Mouse (Mus musculus): ENCODE measurements at regions not wholly inside any gene's neighbourhood (a gene's known extent, or its start where the extent isn't known, plus 50 kb on each side); places are given as distances from the start of the nearest gene placed in this dataset.

- WGBS (ENCODE audit: insufficient replicate concordance): 36% methylated on average over 6 of the region's 6 CpGs
- H3K36me3 ChIP-seq (replicated peaks): no peaks in the 10 kb centered on the region
- ATAC-seq (ENCODE audit: insufficient read depth): no peak
- peaks cover 10% of the 10 kb centered on the region for H3K4me1 ChIP-seq (replicated peaks)
- no peak overlapping the region for H3K9ac ChIP-seq
- no peak overlapping the region for H3K4me3 ChIP-seq (replicated peaks)
- no peak overlapping the region for H3K27ac ChIP-seq (replicated peaks)
- peaks cover 31% of the 10 kb centered on the region for H3K27me3 ChIP-seq
- H3K9me3 ChIP-seq (replicated peaks): no peaks in the 10 kb centered on the region
- H3K4me2 ChIP-seq: no peak overlapping the region
Observed at GRCm38 (mm10) chr12:69451110-69451509, 78.9 kb upstream of the Gm9887 start.

- H3K36me3 ChIP-seq (replicated peaks): no peaks in the 10 kb centered on the region
- no peak overlapping the region for H3K4me3 ChIP-seq (replicated peaks)
- H3K4me1 ChIP-seq (replicated peaks): peaks cover 12% of the 10 kb centered on the region
- peak overlapping the region; percentile 39 for H3K4me2 ChIP-seq
- 12% methylated on average over 14 of the region's 14 CpGs for WGBS (ENCODE audit: insufficient replicate concordance)
- peak overlapping the region; percentile 51 for H3K27ac ChIP-seq (replicated peaks)
- ATAC-seq (ENCODE audit: insufficient read depth): no peak
- H3K27me3 ChIP-seq: peaks cover 34% of the 10 kb centered on the region
- no peak overlapping the region for H3K9ac ChIP-seq
- no peaks in the 10 kb centered on the region for H3K9me3 ChIP-seq (replicated peaks)
Observed at GRCm38 (mm10) chr12:69447962-69448767, 75.9 kb upstream of the Gm9887 start.

- Histone ChIP-seq H3K27me3 (peaks cover 34% of the 10 kb centered on the region), H3K9ac (no peak overlapping the region), H3K27ac (replicated peaks) (peak overlapping the region; percentile 51), H3K4me3 (replicated peaks) (0 out of 2 replicates have a peak overlapping the region, but pooled peaks have one; percentile 10), H3K4me2 (peak overlapping the region; percentile 38), H3K36me3 (replicated peaks) (no peaks in the 10 kb centered on the region), H3K4me1 (replicated peaks) (peaks cover 12% of the 10 kb centered on the region), H3K9me3 (replicated peaks) (no peaks in the 10 kb centered on the region)
- 16% methylated on average over 9 of the region's 9 CpGs for WGBS (ENCODE audit: insufficient replicate concordance)
- ATAC-seq (ENCODE audit: insufficient read depth): no peak
Observed at GRCm38 (mm10) chr12:69447322-69447827, 75.1 kb upstream of the Gm9887 start.

- ATAC-seq (ENCODE audit: insufficient read depth): no peak
- H3K27ac ChIP-seq (replicated peaks): peak overlapping the region; percentile 51; the same call in 1 of the 2 replicates
Observed at GRCm38 (mm10) chr12:69446468-69447321, 74.4 kb upstream of the Gm9887 start.

GRCm38 (mm10) chr12:69446085-69446467, 73.8 kb upstream of the Gm9887 start:
- no peaks in the 10 kb centered on the region for H3K36me3 ChIP-seq (replicated peaks)
- H3K4me1 ChIP-seq (replicated peaks): peaks cover 12% of the 10 kb centered on the region
- WGBS (ENCODE audit: insufficient replicate concordance): 66% methylated on average over 10 of the region's 10 CpGs
- no peak overlapping the region for H3K4me2 ChIP-seq
- no peak for ATAC-seq (ENCODE audit: insufficient read depth)
- no peaks in the 10 kb centered on the region for H3K9me3 ChIP-seq (replicated peaks)
- H3K27ac ChIP-seq (replicated peaks): no peak overlapping the region
- H3K9ac ChIP-seq: no peak overlapping the region
- no peak overlapping the region for H3K4me3 ChIP-seq (replicated peaks)
- peaks cover 34% of the 10 kb centered on the region for H3K27me3 ChIP-seq

More at GRCm38 (mm10) chr12:69446468-69447321, 74.4 kb upstream of the Gm9887 start:
- Histone ChIP-seq H3K4me2 (peak overlapping the region; percentile 38), H3K27me3 (peaks cover 34% of the 10 kb centered on the region), H3K4me3 (replicated peaks) (no peak overlapping the region), H3K4me1 (replicated peaks) (peaks cover 12% of the 10 kb centered on the region), H3K36me3 (replicated peaks) (no peaks in the 10 kb centered on the region), H3K9ac (no peak overlapping the region), H3K9me3 (replicated peaks) (no peaks in the 10 kb centered on the region)
- 17% methylated on average over 17 of the region's 17 CpGs for WGBS (ENCODE audit: insufficient replicate concordance)

- no peaks in the 10 kb centered on the region for H3K36me3 ChIP-seq (replicated peaks)
- peaks cover 9% of the 10 kb centered on the region for H3K4me1 ChIP-seq (replicated peaks)
- H3K4me2 ChIP-seq: no peak overlapping the region
- H3K9ac ChIP-seq: no peak overlapping the region
- peaks cover 14% of the 10 kb centered on the region for H3K27me3 ChIP-seq
- no peaks in the 10 kb centered on the region for H3K9me3 ChIP-seq (replicated peaks)
- WGBS (ENCODE audit: insufficient replicate concordance): 24% methylated on average over 6 of the region's 6 CpGs
- H3K27ac ChIP-seq (replicated peaks): no peak overlapping the region
- ATAC-seq (ENCODE audit: insufficient read depth): no peak
- H3K4me3 ChIP-seq (replicated peaks): no peak overlapping the region
Observed at GRCm38 (mm10) chr12:69442321-69442720, 70.1 kb upstream of the Gm9887 start.

GRCm38 (mm10) chr12:69441764-69442163, 69.5 kb upstream of the Gm9887 start:
- WGBS (ENCODE audit: insufficient replicate concordance): 75% methylated on average over 4 of the region's 4 CpGs
- no peak for ATAC-seq (ENCODE audit: insufficient read depth)
- H3K4me2 ChIP-seq: no peak overlapping the region

DNA sequence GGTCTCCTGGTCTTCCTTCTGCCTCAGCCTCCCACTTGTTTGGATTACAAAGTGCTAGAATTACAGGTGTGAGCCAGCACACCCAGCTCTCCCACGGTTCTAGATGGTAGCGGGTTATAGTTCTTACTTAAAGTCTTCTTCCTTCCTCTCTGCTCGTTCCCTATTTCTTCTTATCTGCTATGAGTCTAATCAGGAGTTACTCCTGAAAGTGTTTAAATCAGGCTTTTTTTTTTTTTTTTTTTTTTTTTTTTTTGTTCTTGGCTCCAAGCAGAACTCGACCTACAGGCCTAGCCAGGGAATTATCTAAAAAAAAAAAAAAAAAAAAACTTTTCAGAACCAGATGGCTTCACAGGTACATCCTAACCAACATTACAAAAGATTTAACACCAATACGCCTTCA, 66.0 kb upstream of the Gm9887 start:
- no peak for ATAC-seq (ENCODE audit: insufficient read depth)
- H3K36me3 ChIP-seq (replicated peaks): no peaks in the 10 kb centered on the region
- H3K4me1 ChIP-seq (replicated peaks): no peaks in the 10 kb centered on the region
- WGBS (ENCODE audit: insufficient replicate concordance): 38% methylated on average over 5 of the region's 5 CpGs
- H3K9me3 ChIP-seq (replicated peaks): no peaks in the 10 kb centered on the region
- no peak overlapping the region for H3K9ac ChIP-seq
- no peak overlapping the region for H3K4me3 ChIP-seq (replicated peaks)
- no peak overlapping the region for H3K27ac ChIP-seq (replicated peaks)
- H3K4me2 ChIP-seq: no peak overlapping the region
- no peaks in the 10 kb centered on the region for H3K27me3 ChIP-seq

More at GRCm38 (mm10) chr12:69441764-69442163, 69.5 kb upstream of the Gm9887 start:
- Histone ChIP-seq H3K27ac (replicated peaks) (no peak overlapping the region), H3K36me3 (replicated peaks) (no peaks in the 10 kb centered on the region), H3K9ac (no peak overlapping the region), H3K9me3 (replicated peaks) (no peaks in the 10 kb centered on the region), H3K4me1 (replicated peaks) (peaks cover 8% of the 10 kb centered on the region), H3K4me3 (replicated peaks) (no peak overlapping the region), H3K27me3 (peaks cover 9% of the 10 kb centered on the region)

- H3K4me1 ChIP-seq (replicated peaks): no peaks in the 10 kb centered on the region
- H3K4me2 ChIP-seq: no peak overlapping the region
- no peaks in the 10 kb centered on the region for H3K27me3 ChIP-seq
- H3K9me3 ChIP-seq (replicated peaks): no peaks in the 10 kb centered on the region
- no peaks in the 10 kb centered on the region for H3K36me3 ChIP-seq (replicated peaks)
- no peak overlapping the region for H3K4me3 ChIP-seq (replicated peaks)
- ATAC-seq (ENCODE audit: insufficient read depth): no peak
- no peak overlapping the region for H3K27ac ChIP-seq (replicated peaks)
- H3K9ac ChIP-seq: no peak overlapping the region
- WGBS (ENCODE audit: insufficient replicate concordance): 49% methylated on average over 10 of the region's 10 CpGs
Observed at GRCm38 (mm10) chr12:69436839-69437501, 64.7 kb upstream of the Gm9887 start.

- WGBS (ENCODE audit: insufficient replicate concordance): 65% methylated on average over 4 of the region's 4 CpGs
- H3K27ac ChIP-seq (replicated peaks): no peak overlapping the region
- H3K9me3 ChIP-seq (replicated peaks): no peaks in the 10 kb centered on the region
- no peaks in the 10 kb centered on the region for H3K27me3 ChIP-seq
- H3K4me2 ChIP-seq: no peak overlapping the region
- H3K9ac ChIP-seq: no peak overlapping the region
- H3K4me1 ChIP-seq (replicated peaks): no peaks in the 10 kb centered on the region
- no peaks in the 10 kb centered on the region for H3K36me3 ChIP-seq (replicated peaks)
- no peak overlapping the region for H3K4me3 ChIP-seq (replicated peaks)
- no peak for ATAC-seq (ENCODE audit: insufficient read depth)
Observed at GRCm38 (mm10) chr12:69434315-69434714, 62.1 kb upstream of the Gm9887 start.

GRCm38 (mm10) chr12:69432086-69432485, 59.8 kb upstream of the Gm9887 start:
- no peak for ATAC-seq (ENCODE audit: insufficient read depth)
- Histone ChIP-seq H3K36me3 (replicated peaks) (no peaks in the 10 kb centered on the region), H3K9ac (no peak overlapping the region), H3K4me3 (replicated peaks) (no peak overlapping the region), H3K4me1 (replicated peaks) (no peaks in the 10 kb centered on the region), H3K27me3 (no peaks in the 10 kb centered on the region), H3K4me2 (no peak overlapping the region), H3K27ac (replicated peaks) (no peak overlapping the region), H3K9me3 (replicated peaks) (no peaks in the 10 kb centered on the region)
- WGBS (ENCODE audit: insufficient replicate concordance): 55% methylated on average over 7 of the region's 7 CpGs

Measured in liver, embryonic 15.5 days (tissue).